Mouse (Mus musculus) megakaryocyte, embryonic 14.5 days (primary cell): ENCODE data around the gene Wnt2b.

ENCODE experiments used
- FLI1 ChIP-seq: IDR thresholded peaks from 2 replicates; pipeline ENCODE4 v1.6.1; 2012; ENCODE audit warnings: low read length, inconsistent platforms, mixed read lengths
- GATA1 ChIP-seq: IDR thresholded peaks from 3 replicates; pipeline ENCODE4 v1.6.1; 2012; ENCODE audit warnings: mixed read lengths, low read length, inconsistent platforms, borderline replicate concordance

DNA sequence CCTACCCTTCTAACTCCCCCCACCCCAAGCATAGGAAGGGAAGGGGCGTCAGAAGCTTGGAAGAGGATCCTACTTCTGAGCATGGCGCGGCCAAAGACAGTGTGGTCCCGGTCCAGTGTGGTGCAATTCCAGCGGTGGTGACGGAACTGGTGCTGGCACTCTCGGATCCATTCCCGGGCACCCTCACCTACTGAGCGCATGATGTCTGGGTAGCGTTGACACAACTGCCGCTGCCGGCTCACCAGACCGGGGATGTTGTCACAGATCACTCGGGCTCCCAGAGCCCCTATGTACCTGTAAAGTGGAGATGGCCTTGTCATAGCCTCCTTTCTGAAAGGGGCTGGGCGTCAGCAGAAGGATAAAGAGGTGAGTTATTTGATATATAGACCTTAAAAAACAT is 7.2 kb downstream of the Wnt2b start:
- no peak for TF ChIP-seq FLI1
- TF ChIP-seq GATA1 = no peak
